In genomic region chr7:142104747-142105146, GRCm38 (mm10) we compare ENCODE assay signal across 14 mouse cellular contexts. TPM values are rescaled to one million over a fixed set of nuclear protein-coding genes. Genes with fewer than 3 reads are reported as not detected.
"Had no signal": no experiment of that assay in that cellular context is flagged by ENCODE, and none has a peak within 500 bp of the region (broad histone marks: within the 10 kb centered on the region; RNA-seq: fewer than 3 reads in every experiment).

No protein-coding gene starts in this region.

- DNase-seq: kidney, adult 11 months; kidney, adult 8-10 months; kidney, postnatal 10 days; kidney, postnatal 36 days; liver; liver, postnatal 0 days; lung, embryonic 14.5 days; lung, postnatal 10 days; lung, postnatal 36 days; midbrain, embryonic 14.5 days; thymus, postnatal 25 days had no signal

- ATAC-seq: liver, postnatal 0 days had no signal

RNA-seq across cellular contexts. Expression of gene Gm45618, which starts 15.8 kb away (rescaled TPM):
- total RNA-seq: layer of hippocampus, postnatal 14 days; left cerebral cortex, postnatal 25 days; midbrain, postnatal 0 days had no signal

RNA-seq across cellular contexts. Expression of gene Gm39115, which starts 31.1 kb away (rescaled TPM):
- total RNA-seq: layer of hippocampus, postnatal 14 days; left cerebral cortex, postnatal 25 days; midbrain, postnatal 0 days had no signal

RNA-seq across cellular contexts. Expression of gene Gm45337, which starts 39.7 kb away (rescaled TPM):
- total RNA-seq: layer of hippocampus, postnatal 14 days; left cerebral cortex, postnatal 25 days; midbrain, postnatal 0 days had no signal
